Mouse (Mus musculus) CH12F3 (cell line): Measurements from ENCODE around the gene Pmpcb.
"Not testable (repeated sequence)": the region's sequence is repeated elsewhere in the genome, so short reads cannot be mapped to it uniquely, and the experiment has no call there.

ENCODE experiments used
- in situ Hi-C: fragments of 300-500 bp; cut with MboI; formaldehyde crosslinking; loops from 2 replicates; pipeline ENCODE4 v1.14.3; 2020; ENCODE audit warnings: low sequenced_read_pairs

Pmpcb gene

GRCm38 (mm10) chr5:21736956-21737585, at the start of gene Pmpcb:
Pmpcb (plus strand) TSS chr5:21737141.
- in situ Hi-C loops, result loop anchor here (5.0 kb wide), 1 partner anchor 85 kb away; no protein-coding TSS in a partner anchor

GRCm38 (mm10) chr5:21692230-21692629, 44.7 kb upstream of the Pmpcb start:
- in situ Hi-C loops, result no loop called here

GRCm38 (mm10) chr5:21693372-21693870, 43.5 kb upstream of the Pmpcb start:
- in situ Hi-C loops, result no loop called here

GRCm38 (mm10) chr5:21694854-21695490, 42.0 kb upstream of the Pmpcb start:
- in situ Hi-C loops, result no loop called here

GRCm38 (mm10) chr5:21699555-21699954, 37.4 kb upstream of the Pmpcb start:
- in situ Hi-C loops, result not testable (repeated sequence)

- in situ Hi-C loops, result no loop called here
Observed at GRCm38 (mm10) chr5:21700272-21700821, 36.6 kb upstream of the Pmpcb start.

- in situ Hi-C loops, result no loop called here
Observed at GRCm38 (mm10) chr5:21700934-21701333, 36.0 kb upstream of the Pmpcb start.

GRCm38 (mm10) chr5:21701351-21702008, 35.5 kb upstream of the Pmpcb start, which contains the start of gene Napepld:
Napepld (minus strand) TSS chr5:21701396.
- in situ Hi-C loops, result no loop called here

- in situ Hi-C loops, result no loop called here
Observed at GRCm38 (mm10) chr5:21702009-21702364, 35.0 kb upstream of the Pmpcb start.

- in situ Hi-C loops, result no loop called here
Observed at GRCm38 (mm10) chr5:21702873-21703475, 34.0 kb upstream of the Pmpcb start.

- in situ Hi-C loops, result no loop called here
Observed at GRCm38 (mm10) chr5:21703708-21704107, 33.2 kb upstream of the Pmpcb start.

- in situ Hi-C loops, result no loop called here
Observed at GRCm38 (mm10) chr5:21706546-21706945, 30.4 kb upstream of the Pmpcb start.

- in situ Hi-C loops, result not testable (repeated sequence)
Observed at GRCm38 (mm10) chr5:21708011-21708410, 28.9 kb upstream of the Pmpcb start.

- in situ Hi-C loops, result no loop called here
Observed at GRCm38 (mm10) chr5:21712127-21712715, 24.7 kb upstream of the Pmpcb start.

GRCm38 (mm10) chr5:21714447-21714846, 22.5 kb upstream of the Pmpcb start:
- in situ Hi-C loops, result no loop called here

GRCm38 (mm10) chr5:21717165-21717715, 19.7 kb upstream of the Pmpcb start:
- in situ Hi-C loops, result no loop called here

GRCm38 (mm10) chr5:21718546-21718945, 18.4 kb upstream of the Pmpcb start:
- in situ Hi-C loops, result no loop called here

- in situ Hi-C loops, result no loop called here
Observed at GRCm38 (mm10) chr5:21719209-21719608, 17.7 kb upstream of the Pmpcb start.

GRCm38 (mm10) chr5:21724427-21724826, 12.5 kb upstream of the Pmpcb start:
- in situ Hi-C loops, result no loop called here

- in situ Hi-C loops, result no loop called here
Observed at GRCm38 (mm10) chr5:21724872-21725271, 12.1 kb upstream of the Pmpcb start.
